Mouse (Mus musculus) midbrain, embryonic 13.5 days (tissue): ENCODE data around the gene Rpl9-ps1. TPM values are rescaled to one million over a fixed set of nuclear protein-coding genes. Genes with fewer than 3 reads are reported as not detected.

Source experiments
- ATAC-seq: fragments of 200-750 bp; cut with Nextera tagmentation; 2 replicates; pipeline ENCODE4 v1.8.0; 2017; ENCODE audit warnings: mild to moderate bottlenecking, moderate TSS enrichment, moderate library complexity
- H3K27ac ChIP-seq: fragments of 300-500 bp; sonication (generic); 2 replicates; pipeline ENCODE4 v1.5.1; 2015; ENCODE audit warnings: inconsistent platforms, mild to moderate bottlenecking, moderate library complexity
- H3K27me3 ChIP-seq: fragments of 300-500 bp; sonication (generic); 2 replicates; pipeline ENCODE4 v1.6.1; 2015; ENCODE audit warnings: mild to moderate bottlenecking, inconsistent platforms
- H3K36me3 ChIP-seq: fragments of 300-500 bp; sonication (generic); 2 replicates; pipeline ENCODE4 v1.6.1; 2015; ENCODE audit warnings: mild to moderate bottlenecking, inconsistent platforms
- H3K4me1 ChIP-seq: fragments of 300-500 bp; sonication (generic); replicated peaks from 2 replicates; pipeline ENCODE4 v1.6.1; 2015; ENCODE audit warnings: inconsistent platforms
- H3K4me2 ChIP-seq: fragments of 300-500 bp; sonication (generic); replicated peaks from 2 replicates; pipeline ENCODE4 v1.6.1; 2015; ENCODE audit warnings: moderate library complexity, mild to moderate bottlenecking, inconsistent platforms
- H3K4me3 ChIP-seq: fragments of 300-500 bp; sonication (generic); replicated peaks from 2 replicates; pipeline ENCODE4 v1.5.1; 2015; ENCODE audit warnings: mild to moderate bottlenecking, inconsistent platforms
- H3K9ac ChIP-seq: fragments of 300-500 bp; sonication (generic); replicated peaks from 2 replicates; pipeline ENCODE4 v1.6.1; 2015; ENCODE audit warnings: mild to moderate bottlenecking, inconsistent platforms
- H3K9me3 ChIP-seq: fragments of 300-500 bp; sonication (generic); 2 replicates; pipeline ENCODE4 v1.6.1; 2016; ENCODE audit warnings: mild to moderate bottlenecking, inconsistent platforms
- WGBS: fragments of 180-500 bp; shearing (Covaris S2); methylation state at CpG from one replicate; pipeline ENCODE4 v1.1.7; 2015; 5-methylcytosine and 5-hydroxymethylcytosine counted together
- polyA plus RNA-seq: library from polyadenylated mRNA; unstranded; fragments of >200 nt; fragmentation: Nextera tagmentation; extraction: Ambion mirVana; gene quantifications from 2 replicates; pipeline ENCODE4 v1.2.1, GENCODE M21; 2015

The Rpl9-ps1 gene
- polyA plus RNA-seq, 1 experiment from 2014 or later: not detected

- ATAC-seq: no peak
- H3K27ac ChIP-seq: no peak overlapping the region
- no peaks in the 10 kb centered on the region for H3K27me3 ChIP-seq
- no peak overlapping the region for H3K4me3 ChIP-seq
- H3K9me3 ChIP-seq: no peaks in the 10 kb centered on the region; the same call in 1 of the 2 replicates
- no peaks in the 10 kb centered on the region for H3K4me1 ChIP-seq
- H3K9ac ChIP-seq: no peak overlapping the region
- 83% methylated on average over 2 of the region's 2 CpGs for WGBS
- no peaks in the 10 kb centered on the region for H3K36me3 ChIP-seq
- no peak overlapping the region for H3K4me2 ChIP-seq
Measured at GRCm38 (mm10) chr11:83641216-83641615, 4.2 kb downstream of the Rpl9-ps1 start.

- no peak for ATAC-seq
- Histone ChIP-seq H3K36me3 (no peaks in the 10 kb centered on the region), H3K27me3 (no peaks in the 10 kb centered on the region), H3K9me3 (no peaks in the 10 kb centered on the region; the same call in 1 of the 2 replicates), H3K27ac (no peak overlapping the region), H3K4me1 (no peaks in the 10 kb centered on the region), H3K9ac (no peak overlapping the region), H3K4me2 (no peak overlapping the region), H3K4me3 (no peak overlapping the region)
- 91% methylated on average over 5 of the region's 5 CpGs for WGBS
Measured at GRCm38 (mm10) chr11:83640141-83640540, 5.3 kb downstream of the Rpl9-ps1 start.

- no peaks in the 10 kb centered on the region for H3K36me3 ChIP-seq
Measured at GRCm38 (mm10) chr11:83639533-83639932, 5.9 kb downstream of the Rpl9-ps1 start.

GRCm38 (mm10) chr11:83638934-83639333 lies 6.5 kb downstream of the Rpl9-ps1 start:
- Histone ChIP-seq H3K9me3 (no peaks in the 10 kb centered on the region), H3K36me3 (no peaks in the 10 kb centered on the region)

More at GRCm38 (mm10) chr11:83639533-83639932, 5.9 kb downstream of the Rpl9-ps1 start:
- Histone ChIP-seq H3K9ac (no peak overlapping the region), H3K4me3 (no peak overlapping the region), H3K4me1 (no peaks in the 10 kb centered on the region), H3K27ac (no peak overlapping the region), H3K4me2 (no peak overlapping the region), H3K9me3 (no peaks in the 10 kb centered on the region), H3K27me3 (no peaks in the 10 kb centered on the region)
- WGBS: 65% methylated on average over 3 of the region's 3 CpGs
- no peak for ATAC-seq

GRCm38 (mm10) chr11:83636742-83637235 lies 8.6 kb downstream of the Rpl9-ps1 start:
- H3K4me3 ChIP-seq: no peak overlapping the region
- H3K36me3 ChIP-seq: no peaks in the 10 kb centered on the region
- WGBS: 90% methylated on average over 1 of the region's 1 CpGs
- no peak overlapping the region for H3K4me2 ChIP-seq
- no peaks in the 10 kb centered on the region for H3K9me3 ChIP-seq
- no peak overlapping the region for H3K27ac ChIP-seq
- no peak overlapping the region for H3K9ac ChIP-seq
- H3K4me1 ChIP-seq: 0 out of 2 replicates have a peak, but pooled peaks cover 6% of the 10 kb centered on the region
- no peaks in the 10 kb centered on the region for H3K27me3 ChIP-seq
- no peak for ATAC-seq

More at GRCm38 (mm10) chr11:83638934-83639333, 6.5 kb downstream of the Rpl9-ps1 start:
- H3K27me3 ChIP-seq: no peaks in the 10 kb centered on the region
- H3K4me3 ChIP-seq: no peak overlapping the region
- WGBS: 45% methylated on average over 2 of the region's 2 CpGs
- no peak overlapping the region for H3K27ac ChIP-seq
- H3K9ac ChIP-seq: no peak overlapping the region
- 0 out of 2 replicates have a peak, but pooled peaks cover 4% of the 10 kb centered on the region for H3K4me1 ChIP-seq
- no peak overlapping the region for H3K4me2 ChIP-seq
- ATAC-seq: no peak

- Histone ChIP-seq H3K36me3 (no peaks in the 10 kb centered on the region), H3K27me3 (no peaks in the 10 kb centered on the region), H3K4me2 (no peak overlapping the region), H3K9ac (no peak overlapping the region), H3K4me3 (no peak overlapping the region), H3K9me3 (no peaks in the 10 kb centered on the region), H3K27ac (no peak overlapping the region), H3K4me1 (0 out of 2 replicates have a peak, but pooled peaks cover 6% of the 10 kb centered on the region)
- ATAC-seq: no peak
- 95% methylated on average over 2 of the region's 2 CpGs for WGBS
Measured at GRCm38 (mm10) chr11:83634898-83635297, 10.5 kb downstream of the Rpl9-ps1 start.

GRCm38 (mm10) chr11:83634425-83634824 lies 11.0 kb downstream of the Rpl9-ps1 start:
- Histone ChIP-seq H3K4me3 (no peak overlapping the region), H3K9me3 (no peaks in the 10 kb centered on the region), H3K4me2 (no peak overlapping the region), H3K9ac (no peak overlapping the region), H3K36me3 (no peaks in the 10 kb centered on the region), H3K27me3 (no peaks in the 10 kb centered on the region), H3K4me1 (0 out of 2 replicates have a peak, but pooled peaks cover 6% of the 10 kb centered on the region), H3K27ac (no peak overlapping the region)
- ATAC-seq: no peak
- WGBS: 51% methylated on average over 4 of the region's 4 CpGs

- no peaks in the 10 kb centered on the region for H3K27me3 ChIP-seq
- 79% methylated on average over 4 of the region's 4 CpGs for WGBS
- H3K4me1 ChIP-seq: 0 out of 2 replicates have a peak, but pooled peaks cover 6% of the 10 kb centered on the region
- H3K9me3 ChIP-seq: no peaks in the 10 kb centered on the region
- ATAC-seq: no peak
- H3K4me3 ChIP-seq: no peak overlapping the region
- H3K36me3 ChIP-seq: no peaks in the 10 kb centered on the region
- no peak overlapping the region for H3K9ac ChIP-seq
- no peak overlapping the region for H3K4me2 ChIP-seq
- no peak overlapping the region for H3K27ac ChIP-seq
Measured at GRCm38 (mm10) chr11:83632744-83633143, 12.7 kb downstream of the Rpl9-ps1 start.

GRCm38 (mm10) chr11:83631065-83631464 lies 14.4 kb downstream of the Rpl9-ps1 start:
- Histone ChIP-seq H3K4me1 (0 out of 2 replicates have a peak, but pooled peaks cover 6% of the 10 kb centered on the region), H3K27me3 (no peaks in the 10 kb centered on the region), H3K4me2 (no peak overlapping the region), H3K27ac (no peak overlapping the region), H3K9ac (no peak overlapping the region), H3K4me3 (no peak overlapping the region), H3K36me3 (no peaks in the 10 kb centered on the region), H3K9me3 (no peaks in the 10 kb centered on the region)
- WGBS: 89% methylated on average over 2 of the region's 2 CpGs
- ATAC-seq: no peak

- no peak overlapping the region for H3K27ac ChIP-seq
- H3K4me2 ChIP-seq: no peak overlapping the region
- no peaks in the 10 kb centered on the region for H3K36me3 ChIP-seq
- H3K9ac ChIP-seq: no peak overlapping the region
- no peaks in the 10 kb centered on the region for H3K9me3 ChIP-seq
- H3K27me3 ChIP-seq: no peaks in the 10 kb centered on the region
- 0 out of 2 replicates have a peak, but pooled peaks cover 6% of the 10 kb centered on the region for H3K4me1 ChIP-seq
- H3K4me3 ChIP-seq: no peak overlapping the region
- WGBS: 94% methylated on average over 1 of the region's 1 CpGs
- ATAC-seq: no peak
Measured at GRCm38 (mm10) chr11:83630630-83631029, 14.8 kb downstream of the Rpl9-ps1 start.

- H3K36me3 ChIP-seq: no peaks in the 10 kb centered on the region
- H3K27me3 ChIP-seq: no peaks in the 10 kb centered on the region
- WGBS: 91% methylated on average over 9 of the region's 9 CpGs
- 0 out of 2 replicates have a peak, but pooled peaks cover under 1% of the 10 kb centered on the region for H3K4me1 ChIP-seq
- H3K4me3 ChIP-seq: no peak overlapping the region
- H3K9ac ChIP-seq: no peak overlapping the region
- no peak for ATAC-seq
- no peaks in the 10 kb centered on the region for H3K9me3 ChIP-seq
- no peak overlapping the region for H3K4me2 ChIP-seq
- H3K27ac ChIP-seq: no peak overlapping the region
Measured at GRCm38 (mm10) chr11:83628808-83629207, 16.6 kb downstream of the Rpl9-ps1 start.

- Histone ChIP-seq H3K27me3 (no peaks in the 10 kb centered on the region), H3K9me3 (no peaks in the 10 kb centered on the region), H3K9ac (no peak overlapping the region), H3K4me1 (no peaks in the 10 kb centered on the region), H3K4me3 (no peak overlapping the region), H3K4me2 (no peak overlapping the region), H3K27ac (no peak overlapping the region), H3K36me3 (no peaks in the 10 kb centered on the region)
- no peak for ATAC-seq
- WGBS: 89% methylated on average over 3 of the region's 3 CpGs
Measured at GRCm38 (mm10) chr11:83623586-83623985, 21.8 kb downstream of the Rpl9-ps1 start.

GRCm38 (mm10) chr11:83619037-83619436 lies 26.4 kb downstream of the Rpl9-ps1 start:
- no peak for ATAC-seq
- Histone ChIP-seq H3K4me2 (no peak overlapping the region), H3K4me3 (no peak overlapping the region), H3K9me3 (no peaks in the 10 kb centered on the region), H3K27me3 (no peaks in the 10 kb centered on the region), H3K9ac (no peak overlapping the region), H3K36me3 (no peaks in the 10 kb centered on the region), H3K27ac (no peak overlapping the region), H3K4me1 (no peaks in the 10 kb centered on the region)
- 93% methylated on average over 1 of the region's 1 CpGs for WGBS
